Mouse (Mus musculus) gastrocnemius, postnatal 10 days (tissue): Measurements from ENCODE around the gene Pigv. TPM values are rescaled to one million over a fixed set of nuclear protein-coding genes. Genes with fewer than 3 reads are reported as not detected.
A peak's percentile ranks its signal among the peaks of the same experiment; 100 is the strongest.
"Not testable (repeated sequence)": the region's sequence is repeated elsewhere in the genome, so short reads cannot be mapped to it uniquely, and the experiment has no call there.

ENCODE experiments used
- DNase-seq: peaks from one replicate; pipeline ENCODE4 v3.0.0; 2021; ENCODE audit warnings: mixed read lengths
- total RNA-seq, 2 experiments: library from RNA; stranded (reverse); gene quantifications; 2 replicates each; pipeline ENCODE4 v1.2.3; 2021

Pigv gene
- total RNA-seq, 2 experiments from 2014 or later, result 10.2 to 10.6 TPM

DNA sequence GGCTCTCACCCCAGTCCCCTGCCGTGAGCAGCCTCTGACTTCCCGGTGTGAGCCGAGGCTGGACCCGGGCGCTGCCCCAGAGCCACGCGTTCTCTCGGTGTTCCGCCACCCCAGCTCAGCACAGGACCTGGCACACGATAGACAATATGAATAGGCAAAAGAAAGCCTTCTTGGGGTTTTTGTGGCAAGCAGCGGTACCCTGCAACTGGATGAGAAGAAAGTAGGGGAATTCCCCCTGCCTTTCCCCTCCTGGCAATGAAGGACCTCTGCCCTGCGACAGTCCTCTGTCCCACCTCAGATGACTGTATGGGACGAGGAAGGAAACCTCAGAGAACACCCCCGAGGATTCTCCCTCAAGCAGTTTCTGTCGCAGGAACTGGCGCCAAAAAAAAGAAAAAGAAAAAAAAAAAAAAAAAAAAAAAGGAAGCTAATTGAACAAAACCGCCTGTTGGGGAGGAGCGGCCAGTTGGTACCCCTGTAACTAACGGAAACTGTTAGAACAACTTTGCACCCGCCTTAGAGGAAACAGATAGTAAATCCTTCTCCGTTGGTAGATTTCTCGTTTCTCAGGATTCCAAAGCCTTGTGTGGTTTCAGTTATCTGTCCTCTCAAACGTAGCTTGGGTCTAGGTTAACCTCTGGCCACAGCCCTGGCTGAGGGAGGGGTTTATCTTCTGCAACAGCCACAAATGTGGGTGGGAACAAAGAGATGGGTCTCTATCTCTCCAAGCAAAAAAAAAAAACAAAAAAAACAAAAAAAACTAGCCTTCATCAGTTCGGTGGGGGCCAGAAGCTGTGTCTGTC lies 599 bp upstream of the Pigv start:
- no peak for DNase-seq

DNA sequence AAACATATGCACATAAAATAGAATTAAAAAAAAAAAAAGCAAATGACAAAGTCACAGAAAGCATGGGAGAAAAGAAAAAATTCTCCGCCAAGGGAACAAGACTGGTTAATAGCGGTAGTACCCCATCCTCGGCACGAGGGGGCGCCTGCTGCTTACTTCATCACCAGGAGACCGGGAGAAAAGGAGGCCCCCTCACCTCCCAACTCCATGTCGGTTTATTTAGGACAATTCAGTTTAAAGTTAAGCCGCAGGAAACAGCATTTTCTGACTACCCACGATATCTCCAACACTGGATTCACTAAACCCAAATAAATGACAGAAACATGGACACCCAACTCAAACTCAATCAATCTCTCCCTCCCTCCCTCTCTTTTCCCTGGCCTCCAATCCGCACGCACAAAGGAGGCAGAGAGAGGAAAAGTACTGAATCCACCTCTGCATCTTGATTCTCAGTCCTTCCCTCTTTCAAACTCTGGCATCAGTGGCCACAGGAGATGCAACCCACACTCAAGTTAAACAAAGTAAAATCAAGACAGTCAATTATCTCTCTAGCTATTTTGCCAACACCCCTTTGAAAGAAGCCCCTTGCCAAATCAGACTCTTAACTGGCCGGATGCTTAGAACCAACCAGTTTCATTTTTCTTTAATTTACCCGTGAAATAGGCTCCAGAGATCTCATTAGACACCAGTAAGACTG lies 1.1 kb downstream of the Pigv start:
- DNase-seq, result peak; percentile 85

DNA sequence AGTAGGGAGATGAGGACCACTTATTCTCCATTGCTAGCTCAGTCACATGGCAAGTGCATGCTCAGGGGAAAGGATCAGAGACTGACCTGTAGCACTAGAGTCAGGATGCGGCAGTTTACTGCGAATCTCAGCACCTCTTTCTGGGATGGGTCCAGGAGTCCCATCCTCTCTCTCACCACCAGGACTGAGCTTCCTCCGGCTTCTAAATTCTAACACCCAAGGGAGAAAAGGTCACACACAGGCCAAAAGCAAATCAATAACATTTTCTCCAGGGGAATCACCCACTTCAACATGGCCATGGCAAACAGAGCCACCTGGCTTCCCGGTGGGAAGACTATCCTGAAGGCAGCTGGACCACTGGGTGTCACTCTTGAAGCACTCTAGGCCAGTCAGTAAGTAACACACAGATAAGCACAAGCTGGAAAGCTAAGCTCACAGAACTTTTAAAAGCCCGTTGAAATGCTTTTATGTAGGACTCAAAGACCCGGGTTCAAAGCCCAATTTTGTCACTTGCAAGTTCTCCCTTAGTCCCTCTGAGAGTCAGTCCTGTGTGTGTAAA lies 2.7 kb downstream of the Pigv start:
- DNase-seq, result no peak

DNA sequence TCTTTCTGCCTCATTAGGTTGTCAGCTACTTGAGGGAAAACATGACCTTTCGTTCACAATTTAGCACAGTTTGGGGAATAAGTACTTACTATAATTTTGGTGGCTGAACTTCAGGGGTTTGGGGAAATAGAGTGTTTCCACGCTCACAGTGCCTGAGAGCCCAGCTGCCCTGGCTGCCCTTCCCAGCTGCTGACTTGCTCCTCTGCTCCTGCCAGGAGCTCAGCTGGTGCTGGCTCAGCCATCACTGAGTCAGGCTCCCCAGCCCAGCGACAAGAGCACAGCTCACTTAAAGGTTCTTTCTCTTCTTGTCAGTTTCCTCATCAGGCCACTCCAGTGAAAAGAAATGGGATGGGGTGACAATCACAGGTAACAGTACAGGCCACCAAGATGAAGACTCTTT lies 3.9 kb downstream of the Pigv start:
- peak; percentile 60 for DNase-seq

DNA sequence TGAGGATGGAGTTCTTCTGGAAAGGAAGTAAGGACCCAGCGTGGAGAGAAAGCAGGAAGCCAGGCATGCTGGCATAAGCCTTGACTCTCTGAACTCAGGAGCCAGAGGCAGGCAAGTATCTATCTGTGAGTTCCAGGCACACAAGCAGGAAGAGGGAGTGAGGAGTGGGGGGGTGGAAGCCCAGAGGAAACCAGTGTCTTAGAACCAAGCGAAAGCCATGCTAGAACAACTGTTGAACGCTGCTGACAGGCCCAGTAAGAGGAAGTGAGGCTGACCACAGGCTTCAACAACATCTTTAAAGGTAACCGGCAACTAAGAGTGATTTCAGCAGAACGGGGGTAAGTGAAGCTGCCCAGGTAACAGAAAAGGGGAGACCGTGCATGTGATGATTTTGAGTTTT lies 6.2 kb downstream of the Pigv start:
- no peak for DNase-seq

DNA sequence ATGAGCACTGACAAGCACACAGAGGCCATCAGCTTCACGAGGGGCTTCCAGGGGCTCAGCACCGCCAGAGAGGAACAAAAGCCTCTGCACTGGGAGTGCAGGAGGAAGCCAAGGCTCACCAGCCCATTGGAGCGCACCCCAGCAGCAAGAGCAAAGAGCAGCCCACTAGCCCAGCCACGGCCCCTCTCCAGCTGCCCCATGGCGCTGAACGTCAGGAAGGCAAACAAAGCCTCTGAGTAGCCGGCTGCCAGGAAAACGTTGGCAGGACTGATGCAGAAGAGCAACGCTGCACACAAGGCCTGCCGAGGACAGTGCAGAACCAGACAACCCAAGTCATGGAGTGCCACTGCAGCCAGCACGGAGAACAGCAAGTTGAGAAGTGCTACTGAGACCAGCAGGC lies 7.3 kb downstream of the Pigv start:
- DNase-seq, result no peak

DNA sequence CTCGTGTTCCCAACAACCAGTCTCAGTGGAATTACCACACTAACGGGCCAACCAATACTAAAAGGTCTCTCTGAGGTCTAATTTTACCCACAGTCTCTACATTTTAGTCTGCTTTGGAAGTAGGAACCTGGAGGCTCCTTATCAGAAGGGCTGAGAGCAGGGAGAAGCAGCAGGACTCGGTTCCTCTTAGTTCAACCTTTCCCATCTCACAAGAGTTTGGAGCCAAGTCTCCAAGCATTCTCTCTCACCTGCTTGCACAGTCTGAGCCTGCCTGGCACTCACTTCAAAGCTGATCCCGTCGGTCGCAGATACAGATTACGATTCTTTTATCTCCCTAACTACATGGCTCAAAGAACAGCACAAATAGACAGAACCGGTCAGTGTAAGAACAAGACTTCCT lies 9.5 kb downstream of the Pigv start:
- no peak for DNase-seq

DNA sequence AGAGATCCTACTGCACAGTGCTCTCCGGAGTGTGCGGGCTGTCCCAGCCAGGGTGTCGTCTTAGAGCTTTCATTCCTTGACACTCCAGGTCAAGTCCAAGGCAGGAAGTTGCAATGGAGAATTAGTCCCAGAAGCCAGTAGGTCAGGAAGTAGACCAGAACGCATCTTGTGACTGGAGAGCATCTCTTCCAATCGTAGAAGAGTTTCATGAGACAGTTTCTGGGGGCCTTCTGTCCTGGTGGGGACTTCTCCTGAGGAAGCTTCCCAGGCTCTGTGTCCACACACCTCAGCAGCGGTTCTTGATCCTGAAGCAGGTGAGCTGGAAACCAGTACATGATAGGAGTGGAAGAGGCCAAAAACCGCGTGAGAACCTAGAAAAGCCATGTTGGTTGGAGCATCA lies 10.0 kb downstream of the Pigv start:
- DNase-seq, result no peak

DNA sequence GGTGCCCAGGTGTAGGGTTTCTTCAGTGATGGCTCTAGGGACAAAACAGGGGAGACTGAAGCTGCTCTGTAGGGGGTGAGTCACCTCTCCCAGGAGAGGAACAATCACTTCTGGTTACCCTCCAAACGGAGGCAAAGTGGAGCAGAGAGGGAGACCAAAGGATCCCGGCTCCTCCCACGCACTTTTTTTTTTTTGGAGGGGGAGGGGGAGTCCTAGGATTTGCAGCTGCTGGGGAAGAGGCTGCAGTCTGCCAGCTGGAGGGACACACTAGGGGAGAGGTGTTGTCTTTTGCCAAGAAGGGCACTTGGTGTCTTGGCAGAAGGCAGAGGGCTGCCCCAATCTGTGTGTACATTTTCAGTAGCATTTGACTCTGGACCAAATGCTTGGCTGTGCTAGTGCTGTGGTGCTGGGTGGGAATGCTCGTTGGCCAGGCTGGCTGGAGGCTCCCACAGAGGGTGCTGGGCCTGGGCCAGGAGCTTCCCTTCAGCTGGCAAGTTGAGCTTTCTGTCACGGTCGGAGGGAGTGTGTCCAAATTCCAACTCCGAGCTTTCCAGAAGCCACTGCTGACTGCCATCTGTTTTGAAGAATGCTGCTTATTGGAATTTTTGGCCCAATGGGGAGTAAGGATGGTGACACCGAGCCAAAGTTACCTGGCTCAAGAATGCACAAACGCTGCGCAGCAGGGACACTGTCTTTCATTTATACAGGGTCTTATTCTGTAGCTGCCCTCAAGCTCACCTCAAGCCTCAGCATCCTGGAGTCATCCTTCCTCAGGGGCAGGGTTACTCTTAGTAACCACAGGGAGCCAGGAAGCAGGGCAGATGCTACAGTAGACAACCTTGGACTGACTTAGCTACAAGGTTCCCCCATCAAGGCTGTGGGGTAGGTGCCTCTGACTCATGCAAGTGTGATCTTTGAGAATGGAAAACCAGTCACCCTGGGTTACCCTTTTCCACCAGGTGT lies 12.0 kb downstream of the Pigv start:
- peak; percentile 87 for DNase-seq

DNA sequence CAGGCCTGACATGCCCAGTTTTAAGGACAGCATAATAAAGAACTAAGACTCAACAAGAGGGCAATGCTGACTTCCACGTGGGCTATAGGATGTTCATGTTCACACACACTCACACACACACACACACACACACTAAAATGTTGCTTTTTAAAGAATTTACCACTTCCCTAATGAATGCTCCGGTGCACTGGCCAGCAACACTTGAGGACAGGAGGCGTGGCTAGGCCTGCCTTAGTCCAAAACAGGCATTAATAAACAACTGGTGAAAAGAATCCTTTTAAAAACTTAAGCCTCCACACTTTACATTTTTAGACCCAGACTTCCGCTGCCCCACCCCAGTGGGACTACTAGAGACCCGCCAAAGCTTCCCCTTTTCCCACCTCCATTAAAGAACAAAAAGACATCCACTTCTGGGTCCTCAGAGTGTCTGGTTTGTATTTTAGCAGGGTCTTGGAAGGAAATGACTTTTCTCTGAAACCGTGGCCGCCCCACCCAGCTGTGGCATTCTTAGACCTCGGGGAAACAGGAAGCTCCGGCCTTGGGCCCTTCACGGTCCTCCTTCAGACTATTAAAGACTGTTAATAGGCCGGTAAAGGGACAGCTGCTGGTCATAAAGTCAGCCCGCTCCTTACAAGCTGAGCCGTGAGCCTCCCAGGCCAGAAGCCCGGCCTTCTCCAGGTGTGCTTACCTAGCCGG lies 12.8 kb downstream of the Pigv start:
- peak; percentile 38 for DNase-seq

DNA sequence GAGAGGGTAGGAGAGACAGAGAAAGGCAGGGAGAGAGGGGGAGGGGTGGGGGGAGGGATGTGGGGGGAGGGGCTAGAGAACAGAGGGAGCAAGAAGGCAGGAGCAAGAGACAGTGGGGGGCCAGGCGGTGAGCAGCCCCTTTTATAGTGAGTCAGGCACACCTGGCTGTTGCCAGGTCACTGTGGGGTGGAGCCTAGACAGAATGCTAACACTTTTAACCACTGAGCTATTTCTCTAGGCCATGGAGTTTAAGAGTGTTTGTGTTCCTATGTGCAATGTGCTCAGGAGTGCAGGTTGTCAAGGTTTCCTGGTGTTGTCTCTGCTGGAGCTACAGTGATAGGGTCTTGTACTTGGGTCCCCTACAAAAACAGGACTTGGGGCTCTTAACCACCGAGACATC lies 13.7 kb downstream of the Pigv start:
- no peak for DNase-seq

DNA sequence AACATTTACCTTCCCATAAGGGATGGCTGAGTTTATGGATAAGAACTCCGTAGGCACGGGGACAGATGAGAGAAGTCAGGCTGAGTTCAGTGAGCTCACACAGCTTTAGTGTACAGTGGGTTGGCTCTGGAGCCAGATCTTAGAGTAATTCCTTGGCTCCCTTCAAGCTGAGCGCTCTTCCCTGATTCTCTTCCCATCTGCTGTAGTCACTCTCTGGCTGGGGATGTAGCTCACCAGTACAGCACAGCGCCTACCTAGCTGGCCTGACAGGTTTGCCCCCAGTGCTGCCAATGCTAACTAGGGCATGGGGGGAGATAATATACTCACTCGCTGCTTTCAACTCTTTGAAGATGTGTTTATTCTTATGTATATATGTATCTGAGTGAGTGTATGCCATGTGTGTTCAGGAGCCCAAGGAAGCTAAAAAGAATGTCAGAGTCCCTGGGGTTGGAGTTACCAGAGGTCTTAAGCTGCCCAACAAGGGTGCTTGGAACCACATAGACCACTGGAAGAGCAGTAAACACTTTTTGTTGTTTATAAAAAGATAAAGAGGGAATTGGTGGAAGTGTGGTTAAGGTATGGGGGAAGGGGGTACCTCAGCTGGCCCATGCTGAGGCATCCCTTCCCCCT lies 14.5 kb downstream of the Pigv start:
- DNase-seq, result no peak

DNA sequence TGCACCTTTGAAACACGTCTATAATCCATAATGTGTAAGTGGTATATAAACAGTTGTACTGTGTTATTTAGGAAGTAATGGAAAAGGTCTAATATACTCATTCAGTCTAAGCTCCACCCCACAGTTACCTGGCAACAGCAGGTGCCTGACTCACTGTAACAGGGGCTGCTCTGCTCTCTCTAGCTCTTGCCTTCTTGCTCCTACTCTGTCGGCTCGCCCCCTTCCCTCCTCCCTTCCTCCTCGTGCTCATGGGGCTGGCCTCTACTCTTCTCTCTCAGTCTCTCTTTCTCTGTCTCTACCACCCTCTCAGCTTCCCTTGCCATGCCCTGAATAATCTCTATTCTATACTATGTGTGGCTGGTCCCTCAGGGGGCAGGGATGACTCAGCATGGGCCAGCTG lies 15.4 kb downstream of the Pigv start:
- no peak for DNase-seq

DNA sequence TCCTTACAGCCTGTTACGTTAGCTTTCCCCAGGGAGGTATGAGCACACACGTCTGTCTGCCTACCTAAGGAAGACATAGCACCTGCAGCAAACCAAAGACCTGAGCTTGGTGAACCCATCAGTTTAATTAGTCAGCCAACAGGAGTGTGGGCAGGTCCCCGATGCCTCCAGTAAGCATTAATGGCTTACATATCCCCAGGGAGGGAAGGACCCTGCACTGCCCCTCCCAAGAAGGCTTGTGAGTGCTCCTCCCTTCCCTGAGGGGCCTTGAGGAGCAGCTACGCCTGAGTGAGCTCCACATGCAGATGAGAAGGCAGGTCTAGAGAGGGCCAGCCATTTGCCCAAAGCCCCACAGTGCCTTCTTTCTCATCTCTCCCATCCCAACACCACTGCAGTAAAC lies 16.2 kb downstream of the Pigv start:
- DNase-seq, result no peak

DNA sequence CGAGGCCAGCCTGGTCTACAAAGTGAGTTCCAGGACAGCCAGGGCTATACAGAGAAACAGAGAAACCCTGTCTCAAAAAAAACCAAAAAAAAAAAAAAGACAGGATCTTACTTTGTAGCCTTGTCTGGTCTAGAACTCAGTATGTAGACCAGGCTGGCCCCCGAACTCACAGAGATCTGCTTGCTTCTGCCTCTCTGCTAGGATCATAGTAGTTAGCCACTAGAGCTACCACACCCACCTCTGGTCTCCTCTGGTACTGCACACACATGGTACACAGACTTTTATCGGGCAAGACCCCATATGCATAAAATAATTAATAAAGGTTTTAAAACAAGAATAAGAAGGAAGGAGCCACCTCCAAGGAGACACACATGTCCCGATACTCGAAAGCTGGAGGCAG lies 18.4 kb downstream of the Pigv start:
- not testable (repeated sequence) for DNase-seq

DNA sequence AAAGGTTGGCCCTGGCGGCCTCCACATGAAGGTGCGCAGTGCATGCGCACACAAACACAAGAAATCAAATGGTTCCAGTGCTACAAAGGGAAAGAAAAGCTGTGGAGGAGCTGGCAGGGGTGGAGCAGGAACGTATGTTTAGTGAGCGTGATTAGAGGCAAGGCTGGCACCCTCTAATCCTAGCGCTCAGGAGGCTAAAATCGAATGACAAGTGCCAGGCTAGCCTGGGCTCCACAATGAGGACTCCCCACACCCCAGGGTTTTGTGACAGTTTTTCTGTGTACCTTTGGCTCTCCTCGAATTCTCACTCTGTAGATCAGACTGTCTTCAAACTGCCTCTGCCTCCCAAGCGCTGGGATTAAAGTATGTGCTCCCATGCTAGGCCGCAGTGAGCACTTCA lies 19.7 kb downstream of the Pigv start:
- no peak for DNase-seq

DNA sequence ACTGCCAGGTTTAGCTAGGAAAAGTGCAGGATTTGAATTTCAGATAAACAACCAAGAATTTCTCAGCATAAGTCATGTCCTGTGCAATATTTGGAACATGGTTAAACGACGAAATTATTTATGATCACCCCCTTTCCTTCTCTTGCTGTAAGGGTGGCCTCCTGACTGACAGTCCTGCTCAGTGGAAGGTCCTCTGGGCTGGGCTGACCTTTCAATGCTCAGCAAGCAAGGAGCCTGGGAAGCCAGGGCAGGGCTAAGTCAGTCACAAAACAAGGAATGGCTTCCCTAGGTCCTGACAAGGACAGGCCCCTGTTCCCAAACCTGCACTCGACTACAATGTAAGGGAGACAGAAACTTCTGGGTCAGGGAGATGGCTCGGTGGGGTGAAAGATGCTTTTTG lies 20.5 kb downstream of the Pigv start:
- no peak for DNase-seq

DNA sequence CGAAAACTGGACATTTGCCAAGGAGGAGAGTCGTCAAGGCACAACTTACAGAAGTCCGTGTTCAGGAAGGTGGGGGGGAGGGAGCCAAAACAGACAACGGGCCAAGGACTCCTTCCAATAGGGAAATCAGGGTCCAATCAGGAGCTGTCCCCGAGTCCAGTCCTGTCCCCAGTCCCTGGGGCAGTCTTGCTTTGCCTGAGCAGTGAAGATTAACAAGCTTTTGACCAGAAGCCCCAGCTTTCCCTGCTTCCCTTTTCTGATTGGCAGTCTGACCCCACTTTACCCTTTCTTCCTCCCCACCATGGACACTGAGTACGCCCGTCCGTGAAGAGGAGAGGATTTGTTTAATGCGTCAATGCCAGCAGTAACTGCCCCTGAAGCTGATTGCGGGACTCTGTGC lies 21.0 kb downstream of the Pigv start:
- no peak for DNase-seq

DNA sequence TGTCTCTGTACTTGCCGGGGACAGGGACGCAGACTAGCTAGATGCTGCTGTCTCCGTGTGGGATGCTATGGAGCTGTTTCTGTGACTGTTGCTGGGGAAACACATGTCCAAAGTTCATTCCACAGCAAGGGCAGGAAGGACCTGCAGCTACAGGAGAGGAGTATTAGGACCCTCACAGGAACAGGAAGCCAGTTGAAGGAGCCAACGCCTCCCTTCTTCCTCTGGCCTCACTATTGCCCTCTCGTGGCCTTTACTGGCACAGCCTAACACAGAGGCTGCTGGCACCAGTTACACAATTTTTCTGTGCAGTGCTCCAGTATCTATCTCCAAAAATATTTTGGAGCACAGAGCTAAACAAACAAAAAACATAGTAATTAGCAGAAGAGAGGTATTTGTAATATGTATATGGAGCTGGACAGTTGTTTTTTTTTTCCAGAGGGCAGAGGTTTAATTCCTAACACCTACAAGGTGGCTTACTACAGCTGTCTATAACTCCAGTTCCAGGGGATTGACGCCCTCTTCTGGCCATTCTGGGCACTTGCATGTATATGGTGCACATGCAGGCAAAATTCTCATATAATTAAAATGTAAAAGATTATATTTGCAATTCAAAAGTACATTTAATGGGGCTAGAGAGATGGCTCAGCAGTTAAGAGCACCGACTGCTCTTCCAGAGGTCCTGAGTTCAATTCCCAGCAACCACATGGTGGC lies 22.3 kb downstream of the Pigv start, which contains the start of gene Zdhhc18:
Gene Zdhhc18, minus strand, starts transcription at position 166 of the 711 bp plus-strand sequence.
- DNase-seq, result peak; percentile 78

DNA sequence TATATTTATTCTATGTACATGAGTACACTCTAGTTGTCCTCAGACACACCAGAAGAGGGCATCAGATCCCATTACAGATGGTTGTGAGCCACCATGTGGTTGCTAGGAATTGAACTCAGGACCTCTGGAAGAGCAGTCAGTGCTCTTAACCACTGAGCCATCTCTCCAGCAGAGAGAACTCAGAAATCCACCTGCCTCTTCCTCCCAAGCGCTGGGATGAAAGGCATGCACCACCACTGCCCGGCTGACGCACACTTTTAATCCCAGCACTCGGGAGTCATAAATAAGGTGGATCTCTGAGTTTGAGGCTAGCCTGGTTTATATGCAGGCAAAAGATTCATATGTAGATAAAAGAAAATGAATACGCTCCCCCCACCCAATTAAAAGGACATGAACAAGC lies 23.0 kb downstream of the Pigv start:
- not testable (repeated sequence) for DNase-seq

DNA sequence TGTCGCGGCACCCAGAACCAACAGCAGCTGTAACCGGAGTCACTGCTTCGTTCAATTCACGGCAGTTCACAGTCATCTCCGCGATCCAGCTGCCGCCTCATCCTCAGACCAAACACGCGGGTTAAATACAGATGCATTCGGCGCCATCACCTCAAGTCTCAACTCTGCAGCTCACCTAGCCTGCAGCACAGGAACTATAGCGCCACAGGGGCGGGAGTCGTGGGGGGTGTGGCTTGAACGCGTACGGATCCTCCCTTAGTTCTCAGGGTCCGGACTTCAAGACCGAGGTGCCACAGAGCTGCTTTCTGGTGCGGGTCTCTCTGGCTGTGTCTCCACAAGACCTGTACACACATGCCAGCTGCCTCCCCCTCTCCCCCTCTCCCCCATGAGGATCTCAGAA lies 26.8 kb downstream of the Pigv start:
- no peak for DNase-seq
